Mouse (Mus musculus) liver, embryonic 11.5 days (tissue): ENCODE measurements around the gene Upp2. TPM values are rescaled to one million over a fixed set of nuclear protein-coding genes. Genes with fewer than 3 reads are reported as not detected.

ENCODE experiments used
- ATAC-seq: fragments of 200-750 bp; cut with Nextera tagmentation; replicated peaks from 2 replicates; pipeline ENCODE4 v1.8.0; 2017; ENCODE audit warnings: moderate number of reproducible peaks, mild to moderate bottlenecking, moderate TSS enrichment, moderate library complexity; ENCODE audit not compliant: low FRiP score
- DNase-seq: peaks from one replicate; pipeline ENCODE4 v3.0.0-alpha.2; 2017; ENCODE audit warnings: low spot score
- H3K27ac ChIP-seq: fragments of 300-500 bp; sonication (generic); 2 replicates; pipeline ENCODE4 v1.5.1; 2014; ENCODE audit warnings: mild to moderate bottlenecking, low read depth, low read length, control low read depth
- H3K27me3 ChIP-seq: fragments of 300-500 bp; sonication (generic); replicated peaks from 2 replicates; pipeline ENCODE4 v1.6.1; 2014; ENCODE audit warnings: low read length, mixed read lengths; ENCODE audit not compliant: control insufficient read depth, insufficient read depth
- H3K36me3 ChIP-seq: fragments of 300-500 bp; sonication (generic); 2 replicates; pipeline ENCODE4 v1.6.1; 2014; ENCODE audit warnings: mild to moderate bottlenecking, low read length, moderate library complexity, mixed read lengths; ENCODE audit not compliant: control insufficient read depth, insufficient read depth
- H3K4me1 ChIP-seq: fragments of 300-500 bp; sonication (generic); replicated peaks from 2 replicates; pipeline ENCODE4 v1.6.1; 2014; ENCODE audit warnings: low read length, mixed read lengths; ENCODE audit not compliant: control insufficient read depth, insufficient read depth
- H3K4me2 ChIP-seq: fragments of 300-500 bp; sonication (generic); 2 replicates; pipeline ENCODE4 v1.6.1; 2014; ENCODE audit warnings: mild to moderate bottlenecking, control low read depth, moderate library complexity
- H3K4me3 ChIP-seq: fragments of 300-500 bp; sonication (generic); 2 replicates; pipeline ENCODE4 v1.5.1; 2014; ENCODE audit warnings: low read depth, low read length, control low read depth
- H3K9ac ChIP-seq: fragments of 300-500 bp; sonication (generic); 2 replicates; pipeline ENCODE4 v1.6.1; 2014; ENCODE audit warnings: low read depth, low read length, control low read depth
- H3K9me3 ChIP-seq: fragments of 300-500 bp; sonication (generic); 2 replicates; pipeline ENCODE4 v1.6.1; 2016; ENCODE audit warnings: low read length, inconsistent platforms, mixed read lengths; ENCODE audit not compliant: control insufficient read depth
- whole genome bisulfite sequencing: fragments of 180-500 bp; shearing (Covaris S2); extraction: QIAGEN DNeasy Blood & Tissue Kit; methylation state at CpG from one replicate; pipeline ENCODE4 v1.1.7; 2014; 5-methylcytosine and 5-hydroxymethylcytosine counted together
- polyA plus RNA-seq: library from polyadenylated mRNA; unstranded; fragments of >200 nt; fragmentation: Nextera tagmentation; extraction: Ambion mirVana; gene quantifications from 2 replicates; pipeline ENCODE4 v1.2.1, GENCODE M21; 2014

Upp2 gene
- polyA plus RNA-seq, 1 experiment from 2014 or later = 4.8 TPM

- Histone ChIP-seq H3K36me3 (no peaks in the 10 kb centered on the region), H3K4me1 (no peaks in the 10 kb centered on the region), H3K4me2 (no peak overlapping the region), H3K4me3 (no peak overlapping the region), H3K9me3 (no peaks in the 10 kb centered on the region), H3K27me3 (no peaks in the 10 kb centered on the region), H3K9ac (no peak overlapping the region), H3K27ac (no peak overlapping the region)
- DNase-seq (no peak), ATAC-seq (no peak)
- WGBS = 27% methylated on average over 2 of the region's 2 CpGs
Observed at GRCm38 (mm10) chr2:58752891-58753290, 185.8 kb downstream of the Upp2 start.

GRCm38 (mm10) chr2:58754736-58755135 is 187.6 kb downstream of the Upp2 start:
- Histone ChIP-seq H3K4me1 (no peaks in the 10 kb centered on the region), H3K4me3 (no peak overlapping the region), H3K4me2 (no peak overlapping the region), H3K27me3 (no peaks in the 10 kb centered on the region), H3K9ac (no peak overlapping the region), H3K9me3 (no peaks in the 10 kb centered on the region), H3K27ac (no peak overlapping the region), H3K36me3 (no peaks in the 10 kb centered on the region)
- ATAC-seq = no peak
- WGBS = 63% methylated on average over 3 of the region's 3 CpGs
- DNase-seq = no peak

GRCm38 (mm10) chr2:58758081-58758480 is 191.0 kb downstream of the Upp2 start:
- ATAC-seq (no peak), DNase-seq (no peak)
- H3K4me1 ChIP-seq = no peaks in the 10 kb centered on the region
- H3K27ac ChIP-seq = no peak overlapping the region
- no peak overlapping the region for H3K9ac ChIP-seq
- no peak overlapping the region for H3K4me2 ChIP-seq
- no peak overlapping the region for H3K4me3 ChIP-seq
- H3K9me3 ChIP-seq = no peaks in the 10 kb centered on the region
- H3K27me3 ChIP-seq = no peaks in the 10 kb centered on the region
- no peaks in the 10 kb centered on the region for H3K36me3 ChIP-seq
- 84% methylated on average over 2 of the region's 2 CpGs for WGBS

GRCm38 (mm10) chr2:58759676-58760075 is 192.6 kb downstream of the Upp2 start:
- no peak overlapping the region for H3K9ac ChIP-seq
- ATAC-seq = no peak
- no peak overlapping the region for H3K4me2 ChIP-seq
- no peaks in the 10 kb centered on the region for H3K27me3 ChIP-seq
- no peak overlapping the region for H3K4me3 ChIP-seq
- H3K36me3 ChIP-seq = no peaks in the 10 kb centered on the region
- DNase-seq = no peak
- 47% methylated on average over 5 of the region's 5 CpGs for WGBS
- no peaks in the 10 kb centered on the region for H3K4me1 ChIP-seq
- no peaks in the 10 kb centered on the region for H3K9me3 ChIP-seq
- H3K27ac ChIP-seq = no peak overlapping the region

- no peak for DNase-seq
- ATAC-seq = no peak
- Histone ChIP-seq H3K27me3 (no peaks in the 10 kb centered on the region), H3K9ac (no peak overlapping the region), H3K4me3 (no peak overlapping the region), H3K27ac (no peak overlapping the region), H3K9me3 (no peaks in the 10 kb centered on the region), H3K4me2 (no peak overlapping the region), H3K4me1 (no peaks in the 10 kb centered on the region), H3K36me3 (no peaks in the 10 kb centered on the region)
- WGBS = 79% methylated on average over 8 of the region's 8 CpGs
Observed at GRCm38 (mm10) chr2:58765141-58765540, 198.0 kb downstream of the Upp2 start.

- no peaks in the 10 kb centered on the region for H3K27me3 ChIP-seq
- DNase-seq = no peak
- no peaks in the 10 kb centered on the region for H3K9me3 ChIP-seq
- no peak overlapping the region for H3K27ac ChIP-seq
- H3K4me1 ChIP-seq = no peaks in the 10 kb centered on the region
- ATAC-seq = no peak
- 89% methylated on average over 9 of the region's 9 CpGs for WGBS
- no peak overlapping the region for H3K4me3 ChIP-seq
- H3K9ac ChIP-seq = no peak overlapping the region
- H3K4me2 ChIP-seq = no peak overlapping the region
- H3K36me3 ChIP-seq = no peaks in the 10 kb centered on the region
Observed at GRCm38 (mm10) chr2:58773833-58774232, 206.7 kb downstream of the Upp2 start.

- H3K9me3 ChIP-seq = no peaks in the 10 kb centered on the region
- no peak overlapping the region for H3K27ac ChIP-seq
- ATAC-seq (no peak), DNase-seq (no peak)
- no peak overlapping the region for H3K4me2 ChIP-seq
- H3K9ac ChIP-seq = no peak overlapping the region
- H3K27me3 ChIP-seq = no peaks in the 10 kb centered on the region
- H3K36me3 ChIP-seq = no peaks in the 10 kb centered on the region
- no peaks in the 10 kb centered on the region for H3K4me1 ChIP-seq
- H3K4me3 ChIP-seq = no peak overlapping the region
- 68% methylated on average over 3 of the region's 3 CpGs for WGBS
Observed at GRCm38 (mm10) chr2:58778986-58779495, 211.9 kb downstream of the Upp2 start.

- H3K4me1 ChIP-seq = no peaks in the 10 kb centered on the region
- no peaks in the 10 kb centered on the region for H3K27me3 ChIP-seq
- H3K9ac ChIP-seq = no peak overlapping the region
- no peaks in the 10 kb centered on the region for H3K9me3 ChIP-seq
- H3K36me3 ChIP-seq = no peaks in the 10 kb centered on the region
- DNase-seq = no peak
- no peak for ATAC-seq
- no peak overlapping the region for H3K27ac ChIP-seq
- WGBS = 85% methylated on average over 1 of the region's 1 CpGs
- no peak overlapping the region for H3K4me2 ChIP-seq
- H3K4me3 ChIP-seq = no peak overlapping the region
Observed at GRCm38 (mm10) chr2:58783526-58783925, 216.4 kb downstream of the Upp2 start.

- no peaks in the 10 kb centered on the region for H3K4me1 ChIP-seq
- ATAC-seq = no peak
- WGBS = 75% methylated on average over 3 of the region's 3 CpGs
- no peak overlapping the region for H3K4me3 ChIP-seq
- H3K9me3 ChIP-seq = no peaks in the 10 kb centered on the region
- no peak overlapping the region for H3K4me2 ChIP-seq
- H3K36me3 ChIP-seq = no peaks in the 10 kb centered on the region
- no peak for DNase-seq
- no peak overlapping the region for H3K9ac ChIP-seq
- no peaks in the 10 kb centered on the region for H3K27me3 ChIP-seq
- no peak overlapping the region for H3K27ac ChIP-seq
Observed at GRCm38 (mm10) chr2:58786177-58786576, 219.1 kb downstream of the Upp2 start.
